Comparison of ENCODE assay signal across 14 mouse cellular contexts in genomic region chr15:99606515-99606914, GRCm38 (mm10). TPM values are rescaled to one million over a fixed set of nuclear protein-coding genes. Genes with fewer than 3 reads are reported as not detected.
DNase-seq lines count a peak whose midpoint lies in the region; ATAC-seq lines count a peak whose summit lies in the region.
"Had no signal": no experiment of that assay in that cellular context is flagged by ENCODE, and none has a peak within 500 bp of the region (broad histone marks: within the 10 kb centered on the region; RNA-seq: fewer than 3 reads in every experiment).

No protein-coding gene starts in this region.

- no peak overlapping the region for H3K4me2 ChIP-seq in heart, embryonic 12.5 days
- H3K4me2 ChIP-seq: forebrain, embryonic 12.5 days; limb, embryonic 13.5 days; midbrain, embryonic 13.5 days; neural tube, embryonic 15.5 days had no signal

- no peak overlapping the region; the same call in 1 of the 2 replicates for H3K27ac ChIP-seq in midbrain, embryonic 10.5 days (replicated peaks)
- H3K27ac ChIP-seq in heart, embryonic 12.5 days (ENCODE audit: poor library complexity, severe bottlenecking) = no peak overlapping the region
- H3K27ac ChIP-seq: limb, embryonic 13.5 days; neural tube, embryonic 15.5 days had no signal

- H3K9me3 ChIP-seq in midbrain, embryonic 10.5 days (replicated peaks) = no peaks in the 10 kb centered on the region
- H3K9me3 ChIP-seq in heart, embryonic 12.5 days (replicated peaks) = no peaks in the 10 kb centered on the region
- H3K9me3 ChIP-seq: forebrain, embryonic 12.5 days; limb, embryonic 13.5 days; midbrain, embryonic 13.5 days; neural tube, embryonic 15.5 days had no signal

- peak; percentile 40 to 59 for DNase-seq in kidney, postnatal 4 days
- DNase-seq in kidney, adult 11 months = no peak
- DNase-seq in urinary bladder, postnatal 14 days (ENCODE audit: low spot score) = peak; percentile 43
- no peak for DNase-seq in urinary bladder, adult 18-20 months (ENCODE audit: low spot score in 2 of 2)
- peak; percentile 55 to 63 for DNase-seq in left cerebral cortex, adult 9 months (ENCODE audit: low spot score in 2 of 2)
- DNase-seq in midbrain, embryonic 10.5 days (ENCODE audit: low spot score) = no peak
- DNase-seq: kidney, postnatal 14 days had no signal

- H3K4me1 ChIP-seq in midbrain, embryonic 10.5 days = peaks cover 71% of the 10 kb centered on the region
- peaks cover 47% of the 10 kb centered on the region for H3K4me1 ChIP-seq in heart, embryonic 12.5 days (replicated peaks)

- no peak for ATAC-seq in heart, embryonic 12.5 days (ENCODE audit: insufficient number of reproducible peaks, low FRiP score)

- peaks cover 84% of the 10 kb centered on the region for H3K27me3 ChIP-seq in midbrain, embryonic 10.5 days (ENCODE audit: low read depth, poor library complexity, severe bottlenecking)
- H3K27me3 ChIP-seq in heart, embryonic 12.5 days (replicated peaks) = peaks cover 34% of the 10 kb centered on the region
- H3K27me3 ChIP-seq: neural tube, embryonic 15.5 days had no signal

- WGBS in midbrain, embryonic 10.5 days = 36% methylated on average over 5 of the region's 5 CpGs
- 38% methylated on average over 5 of the region's 5 CpGs for WGBS in heart, embryonic 12.5 days

- H3K9ac ChIP-seq in heart, embryonic 12.5 days = no peak overlapping the region
- H3K9ac ChIP-seq: limb, embryonic 13.5 days; midbrain, embryonic 13.5 days; neural tube, embryonic 15.5 days had no signal

- H3K36me3 ChIP-seq in midbrain, embryonic 10.5 days = no peaks in the 10 kb centered on the region
- no peaks in the 10 kb centered on the region for H3K36me3 ChIP-seq in heart, embryonic 12.5 days
- H3K36me3 ChIP-seq: forebrain, embryonic 12.5 days; limb, embryonic 13.5 days; midbrain, embryonic 13.5 days; neural tube, embryonic 15.5 days had no signal

- H3K4me3 ChIP-seq in midbrain, embryonic 10.5 days = no peak overlapping the region
- H3K4me3 ChIP-seq in heart, embryonic 12.5 days = no peak overlapping the region
- H3K4me3 ChIP-seq: forebrain, embryonic 12.5 days; limb, embryonic 13.5 days; midbrain, embryonic 13.5 days; neural tube, embryonic 15.5 days had no signal

RNA-seq across cellular contexts. Expression of gene Aqp6, which starts 5.3 kb away (rescaled TPM):
- 0.16 TPM in 1 of 2 replicates, not detected in the other for polyA plus RNA-seq in midbrain, embryonic 10.5 days (2016; fragmentation: Nextera tagmentation; extraction: Ambion mirVana)
- polyA plus RNA-seq in heart, embryonic 12.5 days (2016; fragmentation: Nextera tagmentation; extraction: Ambion mirVana) = not detected in 2 replicates
- polyA plus RNA-seq: forebrain, embryonic 12.5 days; limb, embryonic 13.5 days; small intestine, adult 2 months; testis, adult 2 months had no signal

RNA-seq across cellular contexts. Expression of gene Aqp5, which starts 15.9 kb away (rescaled TPM):
- 0.61 TPM in 1 of 2 replicates, not detected in the other for polyA plus RNA-seq in midbrain, embryonic 10.5 days (2016; fragmentation: Nextera tagmentation; extraction: Ambion mirVana)
- 0.58 and 0.70 TPM in 2 replicates for polyA plus RNA-seq in heart, embryonic 12.5 days (2016; fragmentation: Nextera tagmentation; extraction: Ambion mirVana)

RNA-seq across cellular contexts. Expression of gene Aqp2, which starts 27.7 kb away (rescaled TPM):
- not detected in 2 replicates for polyA plus RNA-seq in midbrain, embryonic 10.5 days (2016; fragmentation: Nextera tagmentation; extraction: Ambion mirVana)
- polyA plus RNA-seq in heart, embryonic 12.5 days (2016; fragmentation: Nextera tagmentation; extraction: Ambion mirVana) = not detected in 2 replicates
- polyA plus RNA-seq: forebrain, embryonic 12.5 days; limb, embryonic 13.5 days; midbrain, embryonic 13.5 days; neural tube, embryonic 15.5 days; small intestine, adult 2 months had no signal

RNA-seq across cellular contexts. Expression of gene Racgap1, which starts 44.9 kb away (rescaled TPM):
- polyA plus RNA-seq in midbrain, embryonic 10.5 days (2016; fragmentation: Nextera tagmentation; extraction: Ambion mirVana) = 208 and 239 TPM in 2 replicates
- polyA plus RNA-seq in heart, embryonic 12.5 days (2016; fragmentation: Nextera tagmentation; extraction: Ambion mirVana) = 131 and 140 TPM in 2 replicates

Comparison
In these comparisons a context has a peak if more than half of its experiments do, and no peak if none do; other contexts are left out.
1. DNase-seq: peak in kidney, postnatal 4 days (2 of 2), urinary bladder, postnatal 14 days (single experiment) and left cerebral cortex, adult 9 months (2 of 2); none in kidney, adult 11 months (single experiment), urinary bladder, adult 18-20 months (0 of 2) and midbrain, embryonic 10.5 days (single experiment).